Mouse (Mus musculus) small intestine, adult 2 months (tissue): Measurements from ENCODE around the gene P2ry13. TPM values are rescaled to one million over a fixed set of nuclear protein-coding genes. Genes with fewer than 3 reads are reported as not detected.

Source experiments
- H3K27ac ChIP-seq: fragments of 200-500 bp; 2 replicates; pipeline ENCODE4 v1.5.1; 2012; ENCODE audit warnings: low read depth, low read length, control low read depth, inconsistent platforms; ENCODE audit not compliant: insufficient read depth
- H3K27me3 ChIP-seq: fragments of 200-500 bp; 2 replicates; pipeline ENCODE4 v1.6.1; 2012; ENCODE audit warnings: mild to moderate bottlenecking, moderate library complexity, low read length, inconsistent platforms; ENCODE audit not compliant: control insufficient read depth, insufficient read depth
- H3K36me3 ChIP-seq: fragments of 200-500 bp; 2 replicates; pipeline ENCODE4 v1.6.1; 2012; ENCODE audit warnings: mild to moderate bottlenecking, low read length, control low read depth, inconsistent platforms; ENCODE audit not compliant: control insufficient read depth, insufficient read depth
- H3K4me1 ChIP-seq: fragments of 200-500 bp; 2 replicates; pipeline ENCODE4 v1.6.1; 2012; ENCODE audit warnings: low read length, inconsistent platforms, mixed read lengths; ENCODE audit not compliant: control insufficient read depth, insufficient read depth, insufficient read length
- H3K4me3 ChIP-seq: fragments of 200-500 bp; 2 replicates; pipeline ENCODE4 v1.5.1; 2012; ENCODE audit warnings: low read depth, mild to moderate bottlenecking, control low read depth, inconsistent platforms, low read length, moderate library complexity
- CTCF ChIP-seq: fragments of 200-500 bp; IDR thresholded peaks from 2 replicates; pipeline ENCODE4 v1.5.1; 2012; ENCODE audit warnings: low read depth, mild to moderate bottlenecking, control low read depth, inconsistent platforms, low read length, moderate library complexity, mixed read lengths; ENCODE audit not compliant: insufficient replicate concordance, insufficient read length; ENCODE audit errors: extremely low read depth
- POLR2A ChIP-seq: fragments of 200-500 bp; IDR thresholded peaks from 2 replicates; pipeline ENCODE4 v1.6.1; 2012; ENCODE audit warnings: low read depth, mild to moderate bottlenecking, control low read depth, inconsistent platforms, low read length, moderate library complexity
- WGBS: fragments of 180-500 bp; shearing (Covaris S2); methylation state at CpG from one replicate; pipeline ENCODE4 v1.1.7; 2018; 5-methylcytosine and 5-hydroxymethylcytosine counted together
- polyA plus RNA-seq: library from polyadenylated mRNA; depleted of rRNA; stranded (reverse); fragments of >200 nt; gene quantifications from 2 replicates; pipeline ENCODE4 v1.2.3, GENCODE M21; 2012

The P2ry13 gene
- polyA plus RNA-seq, 1 experiment = 0.74 TPM

DNA sequence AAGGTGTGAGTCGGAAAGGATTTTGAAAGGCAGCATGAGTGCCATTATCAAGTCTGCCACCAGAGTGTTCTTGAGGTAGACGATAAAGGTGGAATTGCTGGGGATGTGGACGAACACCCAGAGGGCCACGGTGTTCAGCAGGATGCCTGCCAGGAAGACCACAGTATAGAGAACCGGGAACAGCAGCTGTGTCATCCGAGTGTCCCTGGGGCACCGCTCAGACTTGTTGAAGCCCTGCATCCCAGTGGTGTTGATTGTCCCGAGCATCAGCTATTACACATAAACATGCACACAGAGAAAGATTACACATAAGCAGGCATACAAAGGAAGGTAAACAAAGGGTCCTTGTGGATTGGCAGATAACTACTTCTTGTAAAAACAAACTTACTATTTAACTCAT is 593 bp downstream of the P2ry13 start:
- peak overlapping the region; percentile 22 for H3K4me3 ChIP-seq
- TF ChIP-seq POLR2A (no peak), CTCF (no peak)

GRCm38 (mm10) chr3:59208650-59209548 is 1.8 kb downstream of the P2ry13 start:
- Histone ChIP-seq H3K36me3 (no peaks in the 10 kb centered on the region), H3K4me1 (no peaks in the 10 kb centered on the region), H3K27ac (no peak overlapping the region), H3K4me3 (no peak overlapping the region), H3K27me3 (no peaks in the 10 kb centered on the region)
- TF ChIP-seq POLR2A (no peak), CTCF (no peak)
- 70% methylated on average over 4 of the region's 4 CpGs for WGBS

More for the DNA sequence above, 593 bp downstream of the P2ry13 start:
- Histone ChIP-seq H3K36me3 (no peaks in the 10 kb centered on the region), H3K4me1 (no peaks in the 10 kb centered on the region), H3K27ac (0 out of 2 replicates have a peak overlapping the region, but pooled peaks have one; percentile 1), H3K27me3 (no peaks in the 10 kb centered on the region)
- WGBS = 60% methylated on average over 8 of the region's 8 CpGs

DNA sequence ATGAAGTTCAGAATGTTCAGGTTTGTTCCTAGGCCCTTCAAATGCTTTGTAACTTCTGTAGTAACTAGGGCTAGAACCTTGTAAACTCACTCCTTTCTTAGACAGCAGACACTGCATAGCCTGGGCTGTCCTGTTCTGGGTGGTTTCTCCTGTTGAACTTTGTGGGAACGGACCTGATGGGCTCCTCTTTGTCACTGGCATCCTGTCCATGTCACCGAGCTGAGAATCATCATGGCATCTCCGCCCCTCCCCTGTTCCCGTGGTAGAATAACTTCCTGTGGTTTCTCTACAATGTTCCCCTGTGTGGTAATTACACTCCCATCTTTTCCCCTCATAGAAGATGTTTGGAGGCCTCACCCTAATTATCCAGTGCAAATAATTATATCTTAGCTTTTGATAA is 4.7 kb downstream of the P2ry13 start:
- H3K27ac ChIP-seq = no peak overlapping the region
- no peaks in the 10 kb centered on the region for H3K27me3 ChIP-seq
- H3K4me1 ChIP-seq = no peaks in the 10 kb centered on the region
- 69% methylated on average over 4 of the region's 4 CpGs for WGBS
- H3K4me3 ChIP-seq = no peak overlapping the region
- H3K36me3 ChIP-seq = no peaks in the 10 kb centered on the region
- TF ChIP-seq CTCF (no peak), POLR2A (no peak)

GRCm38 (mm10) chr3:59204719-59205503 is 5.8 kb downstream of the P2ry13 start:
- 55% methylated on average over 11 of the region's 11 CpGs for WGBS
- no peak overlapping the region for H3K27ac ChIP-seq
- H3K4me3 ChIP-seq = no peak overlapping the region
- H3K36me3 ChIP-seq = no peaks in the 10 kb centered on the region
- H3K4me1 ChIP-seq = no peaks in the 10 kb centered on the region
- H3K27me3 ChIP-seq = no peaks in the 10 kb centered on the region
- no peak for TF ChIP-seq POLR2A

GRCm38 (mm10) chr3:59203802-59204520 is 6.7 kb downstream of the P2ry13 start:
- no peak for TF ChIP-seq POLR2A
- TF ChIP-seq CTCF = no peak
- Histone ChIP-seq H3K27ac (no peak overlapping the region), H3K4me1 (no peaks in the 10 kb centered on the region), H3K36me3 (no peaks in the 10 kb centered on the region), H3K27me3 (no peaks in the 10 kb centered on the region), H3K4me3 (no peak overlapping the region)
- WGBS = 61% methylated on average over 8 of the region's 8 CpGs

DNA sequence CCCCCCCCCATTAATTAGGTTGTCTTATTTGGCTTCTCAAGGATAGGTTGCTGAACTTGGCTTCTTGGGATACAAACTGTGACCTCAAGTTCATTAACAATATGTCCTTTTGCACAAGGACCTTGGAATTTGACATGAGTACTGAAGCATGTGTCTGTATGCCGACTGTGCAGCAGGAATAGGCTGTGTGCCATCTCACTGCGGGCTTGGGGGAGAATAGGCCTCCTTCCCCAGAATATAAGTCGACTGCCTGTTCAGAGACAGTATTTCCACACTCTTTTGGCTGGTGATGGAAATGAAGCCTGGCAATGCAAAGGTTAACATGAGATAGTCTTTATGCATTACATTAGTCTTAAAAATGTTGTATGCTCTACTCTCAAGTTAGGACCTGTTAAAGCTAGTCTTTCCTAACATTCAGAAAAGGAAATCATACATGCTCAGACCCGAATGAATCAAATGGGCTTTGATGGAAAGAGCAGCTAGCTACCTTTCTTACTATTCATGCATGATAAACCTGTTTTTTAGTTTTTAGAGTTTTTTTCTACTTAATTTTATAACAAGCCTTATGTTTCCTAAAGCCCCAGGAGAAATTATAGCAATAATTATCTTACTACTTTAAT is 13.2 kb downstream of the P2ry13 start:
- Histone ChIP-seq H3K36me3 (no peaks in the 10 kb centered on the region), H3K4me3 (no peak overlapping the region), H3K27ac (no peak overlapping the region), H3K27me3 (no peaks in the 10 kb centered on the region), H3K4me1 (no peaks in the 10 kb centered on the region)
- WGBS = 74% methylated on average over 4 of the region's 4 CpGs
- TF ChIP-seq CTCF (no peak), POLR2A (no peak)
